Mouse (Mus musculus): ENCODE measurements around the gene Lingo4. TPM values are rescaled to one million over a fixed set of nuclear protein-coding genes. Genes with fewer than 3 reads are reported as not detected.

Lingo4 gene
- total and polyA plus RNA-seq, 3 experiments, result 0.05 TPM; not detected in 2

DNA sequence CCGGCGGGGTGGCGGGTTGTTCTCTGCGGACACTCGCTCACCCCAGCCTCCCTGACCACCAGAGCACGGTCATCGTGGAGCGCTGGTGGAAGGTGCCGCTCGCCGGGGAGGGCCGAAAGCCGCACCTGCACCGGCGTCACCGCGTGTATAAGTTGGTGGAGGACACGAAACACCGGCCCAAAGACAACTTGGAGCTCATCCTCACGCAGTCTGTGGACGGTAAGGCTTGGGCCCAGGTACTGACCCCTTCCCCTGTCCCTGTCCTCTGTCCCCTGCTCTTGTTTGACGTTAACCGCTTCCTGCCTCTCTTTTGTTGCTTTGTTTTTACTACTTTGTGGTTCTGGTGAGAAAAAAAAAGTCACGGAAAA is 45.3 kb downstream of the Lingo4 start, which contains the start of gene Oaz3:
TSS of gene Oaz3 (minus strand) at position 319 of the 368 bp plus-strand sequence.
- H3K4me3 ChIP-seq (ENCODE audit: low read depth, low read length), result peak within 1 kb of the TSS; percentile 78
- H3K36me3 ChIP-seq (replicated peaks), result peaks cover 44% of the 10 kb centered on the region
- H3K9me3 ChIP-seq (replicated peaks), result no peaks in the 10 kb centered on the region
- DNase-seq (ENCODE audit: low spot score) (no peak), ATAC-seq (ENCODE audit: extremely low read depth, insufficient number of reproducible peaks, low FRiP score, poor library complexity, severe bottlenecking) (no peak)
- peaks cover 26% of the 10 kb centered on the region for H3K4me1 ChIP-seq (ENCODE audit: insufficient read depth, low read depth, low read length)
- TF ChIP-seq CTCF (IDR thresholded peaks at IDR 0.05; ENCODE audit: low read depth, low read length) (no peak), TAL1 (conservative IDR thresholded peaks at IDR 0.05; ENCODE audit: low read depth, low read length) (no peak), GATA1 (IDR thresholded peaks at IDR 0.05; ENCODE audit: borderline replicate concordance, low read length) (no peak), GATA2 (IDR thresholded peaks at IDR 0.05; ENCODE audit: borderline replicate concordance, low read depth, low read length) (no peak), POLR2AphosphoS5 (IDR thresholded peaks at IDR 0.05; ENCODE audit: insufficient replicate concordance, low read depth, low read length) (no peak)
- H3K27me3 ChIP-seq (ENCODE audit: insufficient read depth, low read length), result peaks cover 19% of the 10 kb centered on the region

DNA sequence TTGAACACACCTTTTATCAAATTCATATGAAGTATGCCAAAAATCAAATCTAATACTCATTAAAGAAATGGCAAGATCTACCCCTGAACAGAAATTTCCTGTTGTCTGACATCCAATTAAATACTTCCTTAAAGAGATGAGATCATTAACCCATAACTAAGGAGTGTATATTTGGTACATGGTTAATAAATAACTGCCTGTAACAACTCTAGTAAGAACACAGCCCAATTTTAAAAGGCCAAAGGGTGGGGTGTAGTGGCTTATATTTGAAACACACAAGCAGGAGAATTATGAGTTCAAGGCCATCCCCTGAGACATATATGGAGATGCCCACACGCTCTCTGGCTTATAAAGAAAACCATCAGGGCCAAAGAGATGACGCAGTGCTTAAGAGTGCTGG is 51.1 kb downstream of the Lingo4 start:
- ATAC-seq (ENCODE audit: extremely low read depth, insufficient number of reproducible peaks, low FRiP score, poor library complexity, severe bottlenecking), result no peak
- Histone ChIP-seq H3K9me3 (replicated peaks) (no peaks in the 10 kb centered on the region), H3K4me1 (ENCODE audit: insufficient read depth, low read depth, low read length) (peaks cover 11% of the 10 kb centered on the region), H3K36me3 (replicated peaks) (peaks cover 91% of the 10 kb centered on the region), H3K4me3 (ENCODE audit: low read depth, low read length) (no peak overlapping the region), H3K27me3 (ENCODE audit: insufficient read depth, low read length) (no peaks in the 10 kb centered on the region)
- TF ChIP-seq TAL1 (conservative IDR thresholded peaks at IDR 0.05; ENCODE audit: low read depth, low read length) (no peak), GATA2 (IDR thresholded peaks at IDR 0.05; ENCODE audit: borderline replicate concordance, low read depth, low read length) (no peak), GATA1 (IDR thresholded peaks at IDR 0.05; ENCODE audit: borderline replicate concordance, low read length) (no peak), POLR2AphosphoS5 (IDR thresholded peaks at IDR 0.05; ENCODE audit: insufficient replicate concordance, low read depth, low read length) (no peak), CTCF (IDR thresholded peaks at IDR 0.05; ENCODE audit: low read depth, low read length) (no peak)
- no peak for DNase-seq (ENCODE audit: low spot score)

Other genes with a start within 250 kb of the Lingo4 start
- gene Gm10696, start 220.3 kb upstream of the Lingo4 start, total RNA-seq (2014; fragmentation: Nextera tagmentation), result not detected in 2 replicates
- not detected in 2 replicates for gene Gm10696, start 220.3 kb upstream of the Lingo4 start, total RNA-seq (2017)
- gene Gm10696, start 220.3 kb upstream of the Lingo4 start, polyA plus RNA-seq (2012), result not detected in 2 replicates
- not detected in 2 replicates for gene Gm5286, start 201.8 kb upstream of the Lingo4 start, total RNA-seq (2014; fragmentation: Nextera tagmentation)
- gene Gm5286, start 201.8 kb upstream of the Lingo4 start, total RNA-seq (2017), result 0.35 TPM in 1 of 2 replicates, not detected in the other
- gene Gm5286, start 201.8 kb upstream of the Lingo4 start, polyA plus RNA-seq (2012), result not detected in 2 replicates
- not detected in 2 replicates for gene Gm4778, start 134.5 kb upstream of the Lingo4 start, total RNA-seq (2014; fragmentation: Nextera tagmentation)
- not detected in 2 replicates for gene Gm4778, start 134.5 kb upstream of the Lingo4 start, total RNA-seq (2017)
- not detected in 2 replicates for gene Gm4778, start 134.5 kb upstream of the Lingo4 start, polyA plus RNA-seq (2012)
- 12.5 and 13.2 TPM in 2 replicates for gene Them4, start 88.4 kb upstream of the Lingo4 start, total RNA-seq (2014; fragmentation: Nextera tagmentation)
- gene Them4, start 88.4 kb upstream of the Lingo4 start, total RNA-seq (2017), result 7.6 and 7.7 TPM in 2 replicates
- gene Them4, start 88.4 kb upstream of the Lingo4 start, polyA plus RNA-seq (2012), result 0.44 and 1.3 TPM in 2 replicates
- not detected in 2 replicates for gene Them5, start 56.4 kb upstream of the Lingo4 start, total RNA-seq (2014; fragmentation: Nextera tagmentation)
- gene Them5, start 56.4 kb upstream of the Lingo4 start, total RNA-seq (2017), result 0.11 and 0.12 TPM in 2 replicates
- gene Them5, start 56.4 kb upstream of the Lingo4 start, polyA plus RNA-seq (2012), result not detected in 2 replicates
- not detected in 2 replicates for gene C2cd4d, start 36.1 kb upstream of the Lingo4 start, total RNA-seq (2014; fragmentation: Nextera tagmentation)
- gene C2cd4d, start 36.1 kb upstream of the Lingo4 start, total RNA-seq (2017), result 0.11 TPM in 1 of 2 replicates, not detected in the other
- not detected in 2 replicates for gene C2cd4d, start 36.1 kb upstream of the Lingo4 start, polyA plus RNA-seq (2012)
- gene Rorc, start 25.7 kb upstream of the Lingo4 start, total RNA-seq (2014; fragmentation: Nextera tagmentation), result not detected in 2 replicates
- gene Rorc, start 25.7 kb upstream of the Lingo4 start, total RNA-seq (2017), result 0.12 TPM in 1 of 2 replicates, not detected in the other
- not detected in 2 replicates for gene Rorc, start 25.7 kb upstream of the Lingo4 start, polyA plus RNA-seq (2012)
- not detected in 2 replicates for gene Tdrkh, start 14.8 kb downstream of the Lingo4 start, total RNA-seq (2014; fragmentation: Nextera tagmentation)
- gene Tdrkh, start 14.8 kb downstream of the Lingo4 start, total RNA-seq (2017), result 0.12 and 0.22 TPM in 2 replicates
- gene Tdrkh, start 14.8 kb downstream of the Lingo4 start, polyA plus RNA-seq (2012), result not detected in 2 replicates
- 62.2 and 67.1 TPM in 2 replicates for gene Mrpl9, start 44.8 kb downstream of the Lingo4 start, total RNA-seq (2014; fragmentation: Nextera tagmentation)
- gene Mrpl9, start 44.8 kb downstream of the Lingo4 start, total RNA-seq (2017), result 105 and 108 TPM in 2 replicates
- gene Mrpl9, start 44.8 kb downstream of the Lingo4 start, polyA plus RNA-seq (2012), result 89.5 and 105 TPM in 2 replicates
- gene Oaz3, start 45.4 kb downstream of the Lingo4 start, total RNA-seq (2014; fragmentation: Nextera tagmentation), result not detected in 2 replicates
- 0.17 and 0.49 TPM in 2 replicates for gene Oaz3, start 45.4 kb downstream of the Lingo4 start, total RNA-seq (2017)
- gene Oaz3, start 45.4 kb downstream of the Lingo4 start, polyA plus RNA-seq (2012), result not detected in 2 replicates
- gene Celf3, start 79.8 kb downstream of the Lingo4 start, total RNA-seq (2014; fragmentation: Nextera tagmentation), result not detected in 2 replicates
- gene Celf3, start 79.8 kb downstream of the Lingo4 start, total RNA-seq (2017), result 0.17 TPM in 1 of 2 replicates, not detected in the other
- gene Celf3, start 79.8 kb downstream of the Lingo4 start, polyA plus RNA-seq (2012), result not detected in 2 replicates
- gene Riiad1, start 81.8 kb downstream of the Lingo4 start, total RNA-seq (2014; fragmentation: Nextera tagmentation), result not detected in 2 replicates
- gene Riiad1, start 81.8 kb downstream of the Lingo4 start, total RNA-seq (2017), result not detected in 2 replicates
- not detected in 2 replicates for gene Riiad1, start 81.8 kb downstream of the Lingo4 start, polyA plus RNA-seq (2012)
- 38.8 and 42.0 TPM in 2 replicates for gene Snx27, start 184.2 kb downstream of the Lingo4 start, total RNA-seq (2014; fragmentation: Nextera tagmentation)
- gene Snx27, start 184.2 kb downstream of the Lingo4 start, total RNA-seq (2017), result 23.2 and 26.9 TPM in 2 replicates
- 10.5 and 10.9 TPM in 2 replicates for gene Snx27, start 184.2 kb downstream of the Lingo4 start, polyA plus RNA-seq (2012)
- not detected in 2 replicates for gene Gm10972, start 244.6 kb downstream of the Lingo4 start, total RNA-seq (2014; fragmentation: Nextera tagmentation)
- gene Gm10972, start 244.6 kb downstream of the Lingo4 start, total RNA-seq (2017), result not detected in 2 replicates
- not detected in 2 replicates for gene Gm10972, start 244.6 kb downstream of the Lingo4 start, polyA plus RNA-seq (2012)

Data from G1E (cell line).